12 mouse cellular contexts compared by ENCODE assay signal in the genomic region with DNA sequence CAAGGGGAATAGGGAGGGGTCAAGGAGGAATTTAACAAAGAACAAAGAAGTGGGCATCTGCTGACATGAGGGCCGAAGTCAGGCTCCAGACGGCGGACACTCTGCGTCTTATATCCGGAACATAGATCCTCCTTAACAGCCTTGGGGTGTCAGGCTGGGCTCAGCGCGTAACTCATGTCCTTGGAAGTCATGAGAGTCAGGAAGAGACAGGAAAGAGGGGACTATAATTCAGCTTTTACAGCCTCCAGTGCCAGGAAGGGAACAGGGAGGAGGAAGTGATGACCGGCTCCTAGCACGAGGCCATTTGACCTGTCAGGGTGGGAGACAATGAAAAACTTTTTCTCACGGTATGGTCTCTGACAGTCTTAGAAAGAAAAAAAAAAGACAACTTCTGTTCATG. TPM values are rescaled to one million over a fixed set of nuclear protein-coding genes. Genes with fewer than 3 reads are reported as not detected.
A peak's percentile ranks its signal among the peaks of the same experiment; 100 is the strongest.
DNase-seq lines count a peak whose midpoint lies in the region.
"Had no signal": no experiment of that assay in that cellular context is flagged by ENCODE, and none has a peak within 500 bp of the region (broad histone marks: within the 10 kb centered on the region; RNA-seq: fewer than 3 reads in every experiment).

No protein-coding gene starts in this region.

- DNase-seq in adrenal gland, adult 8-10 months, result peak; percentile 25
- DNase-seq in adrenal gland, postnatal 25 days, result no peak
- DNase-seq in kidney, adult 9 months, result peak; percentile 14
- no peak for DNase-seq in kidney, adult 8-10 months
- DNase-seq in adrenal gland, postnatal 14 days, result peak; percentile 60
- no peak for DNase-seq in MN1 (ENCODE audit: low spot score)
- DNase-seq: cerebellum, adult 8-10 months; cerebellum, postnatal 14 days; embryo, embryonic 11 days; gastrocnemius, adult 2 months; gastrocnemius, postnatal 25 days; heart, postnatal 4 days had no signal

RNA-seq across cellular contexts. Expression of a gene that starts 37.8 kb away (rescaled TPM):
- 10 to 100 TPM; 13.8 to 25.0 (median 18.4) TPM for total RNA-seq in adrenal gland, adult 8-10 months (2022)
- 15.4 and 20.2 TPM in 2 replicates for total RNA-seq in adrenal gland, postnatal 25 days (2021)
- 13.4 and 15.1 TPM in 2 replicates for total RNA-seq in adrenal gland, postnatal 14 days (2021)

Comparison
In these comparisons a context has a peak if more than half of its experiments do, and no peak if none do; other contexts are left out.
1. DNase-seq: peak in adrenal gland, adult 8-10 months (single experiment), kidney, adult 9 months (single experiment) and adrenal gland, postnatal 14 days (single experiment); none in adrenal gland, postnatal 25 days (single experiment), kidney, adult 8-10 months (0 of 2) and MN1 (single experiment).